Mouse (Mus musculus): Measurements from ENCODE around the gene Zfp457.
"Not testable (repeated sequence)": the region's sequence is repeated elsewhere in the genome, so short reads cannot be mapped to it uniquely, and the experiment has no call there.

Gene Zfp457

DNA sequence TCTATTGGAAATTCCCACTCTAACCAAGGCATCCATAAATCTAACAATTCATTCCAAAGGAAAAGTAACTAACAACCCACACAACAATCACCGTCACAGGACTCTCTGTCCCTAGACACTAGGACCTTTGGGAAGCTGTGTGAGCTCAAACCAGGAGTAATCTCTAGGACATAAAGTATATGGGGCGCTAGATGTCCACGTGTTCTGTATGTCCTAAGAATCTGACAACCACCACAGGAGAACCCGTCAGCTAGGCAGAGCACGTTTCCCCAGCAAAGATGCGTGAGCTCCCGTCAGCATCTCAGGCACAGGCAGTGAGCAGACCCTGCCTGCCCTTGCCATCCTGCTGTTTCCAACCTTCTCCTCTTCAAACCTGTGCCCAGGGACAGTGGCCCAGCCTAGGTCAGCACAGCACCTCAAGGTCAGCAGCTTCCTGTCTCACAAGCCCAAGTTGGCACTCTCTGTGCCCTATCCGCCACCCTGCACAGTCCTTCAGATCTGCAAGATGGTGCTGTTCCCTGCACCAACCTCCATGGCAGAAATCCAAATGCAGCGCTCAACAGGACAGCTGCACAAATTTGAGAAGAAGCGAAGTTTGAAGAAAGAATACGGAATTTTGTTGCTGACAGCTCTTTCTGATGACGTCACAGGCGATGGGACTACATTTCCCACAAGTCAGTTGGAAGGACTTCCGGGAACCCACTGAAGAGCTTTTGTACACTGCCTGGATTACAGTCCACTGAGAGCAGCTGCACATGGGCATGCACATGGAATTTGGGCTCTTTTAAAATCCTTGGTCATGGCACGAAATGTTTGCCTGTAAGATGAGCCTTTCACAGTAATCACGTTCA is at the start of gene Zfp457:
Gene Zfp457, minus strand, starts transcription at position 664 of the 851 bp plus-strand sequence.
- DNase-seq (ENCODE audit: low spot score in 2 of 2), result peak; percentile 72 to 79

GRCm38 (mm10) chr13:67351854-67352253 is 45.6 kb upstream of the Zfp457 start:
- DNase-seq (ENCODE audit: low spot score in 2 of 2), result no peak

- DNase-seq (ENCODE audit: low spot score in 2 of 2), result no peak
Observed at GRCm38 (mm10) chr13:67343422-67343821, 37.1 kb upstream of the Zfp457 start.

DNA sequence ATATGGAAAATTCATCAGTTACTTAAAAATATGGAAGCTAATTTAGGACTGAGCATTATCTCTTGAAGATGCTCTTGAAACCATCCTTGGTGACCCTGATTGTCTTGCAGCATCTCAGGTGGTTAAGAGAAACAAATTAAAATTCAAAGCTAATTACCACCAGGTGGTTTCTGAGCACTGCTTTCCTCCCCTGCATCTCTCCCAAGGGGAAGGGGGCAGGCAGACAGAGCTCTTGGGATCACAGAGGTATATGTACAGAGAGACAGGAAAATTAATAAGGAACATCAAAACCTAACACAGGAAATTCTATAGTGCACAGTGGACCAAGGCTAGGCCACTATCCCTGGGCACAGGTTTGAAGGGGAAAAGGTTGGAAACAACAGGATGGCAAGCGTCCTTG is 26.6 kb upstream of the Zfp457 start:
- no peak for DNase-seq (ENCODE audit: low spot score in 2 of 2)

DNA sequence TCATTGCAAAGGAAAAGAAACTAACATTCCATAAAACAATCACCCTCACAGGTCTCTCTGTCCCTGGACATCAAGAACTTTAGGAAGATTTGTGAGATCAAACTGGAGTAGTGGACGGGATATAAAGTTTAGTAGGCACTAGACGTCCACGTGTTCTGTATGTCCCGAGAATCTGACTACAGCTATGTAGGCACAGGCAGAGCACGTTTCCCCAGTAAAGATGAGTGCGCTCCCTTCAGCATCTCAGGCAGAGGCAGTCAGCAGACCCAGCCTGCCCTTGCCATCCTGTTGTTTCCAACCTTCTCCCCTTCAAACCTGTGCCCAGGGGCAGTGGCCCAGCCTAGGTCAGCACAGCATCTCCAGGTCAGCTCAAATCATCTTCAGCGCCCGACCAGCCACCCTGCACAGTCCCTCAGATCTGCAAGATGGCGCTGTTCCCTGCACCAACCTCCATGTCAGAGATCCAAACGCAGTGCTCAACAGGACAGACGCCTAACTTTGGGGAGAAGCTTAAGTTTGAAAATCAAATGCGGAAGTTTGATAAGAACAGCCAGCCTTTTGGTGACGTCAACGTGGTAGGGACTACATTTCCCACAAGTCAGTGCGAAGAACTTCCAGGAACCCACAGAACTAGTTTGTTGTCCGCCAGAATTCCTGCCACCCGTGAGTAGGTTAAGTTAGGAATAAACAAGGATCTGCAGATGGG is 25.9 kb upstream of the Zfp457 start, which contains the start of gene Zfp595:
Gene Zfp595, minus strand, starts transcription at position 552 of the 706 bp plus-strand sequence.
- peak; percentile 70 to 75 for DNase-seq (ENCODE audit: low spot score in 2 of 2)

DNA sequence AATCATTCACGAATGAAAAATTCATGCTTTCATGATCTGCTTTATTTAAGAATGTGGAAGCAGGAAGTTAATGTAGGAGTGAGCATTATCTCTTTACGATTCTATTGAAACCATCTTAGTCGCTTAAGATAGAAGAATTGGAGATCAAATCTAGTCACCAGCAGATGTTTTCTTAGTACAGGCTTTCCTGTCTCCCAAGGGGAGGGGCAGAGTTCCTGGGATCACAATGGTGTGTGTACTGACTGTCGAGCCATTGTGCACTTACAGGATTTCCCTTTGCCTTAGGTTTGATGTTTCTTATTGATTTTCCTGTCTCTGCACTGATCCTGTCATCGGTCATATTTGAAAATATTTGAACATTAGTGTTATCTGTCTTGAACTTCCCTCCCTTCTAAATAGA is 433 bp upstream of the Zfp457 start:
- no peak for DNase-seq (ENCODE audit: low spot score in 2 of 2)

- no peak for DNase-seq (ENCODE audit: low spot score in 2 of 2)
Observed at GRCm38 (mm10) chr13:67278314-67278713, 28.0 kb downstream of the Zfp457 start, which contains the start of gene Zfp458. Gene Zfp458 (minus strand): TSS chr13:67278466.

GRCm38 (mm10) chr13:67269383-67270065 is 36.8 kb downstream of the Zfp457 start:
- DNase-seq (ENCODE audit: low spot score in 2 of 2), result not testable (repeated sequence)

DNA sequence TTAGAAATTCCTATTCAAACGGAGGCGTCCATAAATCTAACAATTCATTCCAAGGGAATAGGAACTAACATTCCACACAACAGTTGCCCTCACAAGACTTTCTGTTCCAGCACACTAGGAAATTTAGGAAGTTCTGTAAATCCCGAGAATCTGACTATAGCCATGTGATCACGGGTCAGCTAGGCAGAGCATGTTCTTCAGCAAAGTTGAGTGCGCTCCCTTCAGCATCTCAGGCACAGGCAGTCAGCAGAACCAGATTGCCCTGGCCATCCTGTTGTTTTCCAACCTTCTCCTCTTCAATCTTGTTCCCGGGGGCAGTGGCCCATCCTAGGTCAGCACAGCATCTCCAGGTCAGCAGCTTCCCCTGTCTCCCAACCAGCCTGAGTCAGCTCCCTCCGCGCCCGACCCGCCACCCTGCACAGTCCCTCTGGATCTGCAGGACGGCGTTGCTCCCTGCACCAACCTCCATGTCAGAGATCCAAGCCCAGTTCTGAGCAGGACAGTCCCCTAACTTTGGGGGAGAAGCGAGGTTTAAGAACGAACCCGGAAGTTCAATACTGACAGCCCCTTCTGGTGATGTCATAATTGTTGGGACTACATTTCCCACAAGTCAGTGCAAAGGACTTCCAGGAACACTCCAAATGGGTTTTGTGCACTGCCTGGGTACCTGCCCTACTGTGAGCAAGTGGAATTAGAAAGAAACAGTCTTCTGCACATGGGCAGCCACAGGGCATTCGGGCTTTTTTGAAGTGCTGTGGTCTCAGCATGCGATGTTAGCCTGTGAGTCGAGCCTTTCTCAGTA is 37.5 kb downstream of the Zfp457 start:
- DNase-seq (ENCODE audit: low spot score in 2 of 2), result peak in 1 of 2 experiments; percentile 37
